Mouse (Mus musculus): Measurements from ENCODE around the gene Nrsn2.

Nrsn2 gene

GRCm38 (mm10) chr2:152343329-152344213 is 32.9 kb downstream of the Nrsn2 start, which contains the start of gene Trib3:
Gene Trib3, minus strand, starts transcription at chr2:152344032.
- DNase-seq (ENCODE audit: low read depth, low spot score) = no peak

GRCm38 (mm10) chr2:152339631-152340179 is 36.7 kb downstream of the Nrsn2 start:
- DNase-seq (ENCODE audit: low read depth, low spot score) = no peak

GRCm38 (mm10) chr2:152338319-152338718 is 38.1 kb downstream of the Nrsn2 start:
- DNase-seq (ENCODE audit: low read depth, low spot score) = no peak

GRCm38 (mm10) chr2:152337591-152338212 is 38.7 kb downstream of the Nrsn2 start:
- DNase-seq (ENCODE audit: low read depth, low spot score) = no peak

GRCm38 (mm10) chr2:152336856-152337255 is 39.6 kb downstream of the Nrsn2 start:
- no peak for DNase-seq (ENCODE audit: low read depth, low spot score)

DNA sequence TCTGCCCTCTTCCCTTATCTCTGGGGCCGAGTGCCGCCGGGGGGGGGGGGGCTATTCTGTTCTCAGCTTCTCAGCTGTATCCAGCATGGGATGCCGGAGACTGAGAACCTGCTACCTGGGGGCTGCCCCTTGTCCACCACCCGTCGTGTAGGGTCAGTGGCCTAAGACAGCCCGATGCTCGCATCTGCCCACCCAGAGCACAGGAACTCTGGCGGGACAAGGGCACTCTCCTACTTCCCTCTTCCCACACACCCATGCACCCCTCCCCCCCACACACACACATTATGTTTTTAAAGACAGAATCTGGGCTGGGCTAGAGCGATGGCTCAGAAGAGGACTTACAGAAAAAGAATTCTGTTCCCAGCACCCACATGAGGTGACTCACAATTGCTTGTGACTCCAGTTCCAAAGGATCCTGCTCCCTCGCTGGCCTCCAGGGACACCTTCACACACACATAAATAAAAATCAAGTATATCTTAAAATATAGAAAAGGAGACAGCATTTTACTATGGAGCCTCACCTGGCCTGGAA is 41.1 kb downstream of the Nrsn2 start:
- DNase-seq (ENCODE audit: low read depth, low spot score) = no peak

- no peak for DNase-seq (ENCODE audit: low read depth, low spot score)
Observed at GRCm38 (mm10) chr2:152333345-152334006, 43.0 kb downstream of the Nrsn2 start.

GRCm38 (mm10) chr2:152332101-152332825 is 44.2 kb downstream of the Nrsn2 start, which contains the start of gene Rbck1:
Gene Rbck1, minus strand, starts transcription at chr2:152332653.
- peak; percentile 93 for DNase-seq (ENCODE audit: low read depth, low spot score)

DNA sequence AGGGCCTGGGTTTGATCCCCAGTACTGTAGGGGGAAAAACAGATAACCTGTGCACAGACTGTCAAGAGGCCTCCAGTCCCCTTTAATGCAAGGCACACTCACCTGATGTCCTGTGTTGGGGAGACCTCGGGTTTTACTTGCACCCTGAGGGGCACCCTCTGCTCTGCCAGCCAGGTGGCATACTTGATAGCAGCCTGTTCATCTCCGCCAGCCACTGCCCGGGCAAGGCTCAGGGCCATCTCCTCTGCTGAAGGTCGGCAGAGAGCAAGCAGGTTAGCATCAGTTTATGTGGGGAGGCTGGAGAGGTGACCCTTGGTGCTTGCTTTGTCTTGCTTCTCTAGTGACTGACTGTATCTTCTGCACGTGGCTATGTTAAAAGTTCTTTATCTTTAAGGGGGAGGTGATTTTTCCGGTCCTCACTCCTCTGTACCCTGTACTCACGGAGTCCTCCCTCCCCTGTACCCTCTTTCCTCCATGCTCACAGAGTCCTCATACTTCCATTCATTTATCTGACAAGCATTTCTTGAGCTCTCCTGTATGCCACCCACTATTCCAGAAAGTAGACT is 45.5 kb downstream of the Nrsn2 start:
- no peak for DNase-seq (ENCODE audit: low read depth, low spot score)

GRCm38 (mm10) chr2:152327980-152328379 is 48.5 kb downstream of the Nrsn2 start:
- DNase-seq (ENCODE audit: low read depth, low spot score) = no peak

DNA sequence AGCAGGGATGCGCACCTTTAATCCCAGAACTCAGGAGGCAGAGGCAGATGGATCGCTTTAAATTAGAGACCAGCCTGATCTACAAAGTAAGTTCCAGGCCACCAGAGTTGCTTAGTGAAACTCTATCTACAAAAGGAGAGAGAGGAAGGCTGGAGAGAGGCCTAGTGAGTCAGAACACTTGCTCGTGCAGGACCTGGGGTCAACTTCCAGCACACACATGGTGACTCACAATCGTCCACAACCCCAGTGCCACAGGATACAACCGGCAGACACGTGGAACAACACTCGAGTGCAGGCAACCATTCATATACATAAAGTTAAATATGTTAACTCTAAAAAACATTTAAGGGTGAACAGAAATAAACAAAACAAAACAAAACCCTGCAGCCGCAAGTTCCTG is 49.8 kb downstream of the Nrsn2 start:
- DNase-seq (ENCODE audit: low read depth, low spot score) = no peak

DNA sequence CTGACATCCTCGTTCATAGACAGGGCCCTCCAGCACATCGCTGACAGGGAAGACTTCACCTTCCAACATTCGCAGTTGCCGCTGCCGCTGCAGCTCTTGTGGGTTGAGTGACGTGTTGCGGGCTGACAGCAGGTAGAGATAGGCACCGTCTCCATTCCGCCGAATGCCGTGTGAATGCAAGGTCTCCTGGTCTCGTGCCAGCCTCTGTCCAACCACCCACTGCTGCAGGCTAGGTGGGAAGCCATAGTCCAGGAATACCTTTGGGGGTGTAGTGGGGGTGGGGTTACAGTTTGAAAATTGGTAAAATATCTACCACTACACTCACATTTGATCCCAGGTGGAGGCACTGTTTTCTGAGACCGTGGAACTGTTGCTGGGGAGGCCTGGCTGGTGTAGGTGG is 50.3 kb downstream of the Nrsn2 start:
- DNase-seq (ENCODE audit: low read depth, low spot score) = no peak

- no peak for DNase-seq (ENCODE audit: low read depth, low spot score)
Observed at GRCm38 (mm10) chr2:152324842-152325241, 51.6 kb downstream of the Nrsn2 start.

DNA sequence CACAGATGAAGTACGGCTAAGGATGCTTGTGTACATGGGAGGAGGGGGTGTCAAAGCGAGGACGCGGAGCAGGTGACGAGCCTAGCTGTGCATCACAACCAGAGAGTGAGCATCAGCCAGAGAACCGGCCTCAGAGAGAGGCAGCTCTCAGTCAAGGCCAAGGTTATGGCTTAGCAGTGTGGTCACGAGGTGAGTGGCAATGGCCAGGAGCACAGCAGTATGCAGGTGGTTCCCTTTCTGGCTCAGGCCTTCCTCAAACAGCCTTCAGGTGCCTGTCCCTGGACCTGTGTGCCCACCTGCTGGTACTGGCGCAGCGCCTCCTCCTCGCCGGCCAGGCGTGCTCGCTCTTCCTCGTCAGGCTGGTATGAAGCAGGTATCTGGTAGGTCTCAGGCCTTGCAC is 52.5 kb downstream of the Nrsn2 start:
- no peak for DNase-seq (ENCODE audit: low read depth, low spot score)

DNA sequence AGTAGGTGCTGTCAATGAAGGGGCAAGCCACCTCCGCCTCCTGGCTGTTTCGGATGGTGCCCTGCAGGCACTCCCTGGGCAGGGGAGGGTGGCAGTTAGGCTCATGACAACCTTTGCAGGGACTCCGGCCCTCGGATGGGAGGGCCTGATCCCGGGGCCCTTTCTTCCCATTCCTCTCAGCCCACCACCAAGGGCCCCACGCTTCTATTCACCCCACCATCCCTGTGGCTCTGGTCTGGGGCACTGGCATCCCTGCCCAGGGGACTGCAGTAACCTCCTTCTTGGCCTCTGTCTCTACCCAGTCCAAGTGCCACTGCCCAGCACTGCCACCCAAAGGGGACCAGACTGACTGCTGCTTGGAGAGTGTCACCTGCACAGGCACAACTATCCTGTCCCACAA is 54.2 kb downstream of the Nrsn2 start:
- DNase-seq (ENCODE audit: low read depth, low spot score) = no peak

- no peak for DNase-seq (ENCODE audit: low read depth, low spot score)
Observed at GRCm38 (mm10) chr2:152321558-152321957, 54.9 kb downstream of the Nrsn2 start.
